Mouse (Mus musculus): Measurements from ENCODE around the gene Thap8. TPM values are rescaled to one million over a fixed set of nuclear protein-coding genes. Genes with fewer than 3 reads are reported as not detected.

Thap8 gene
- polyA plus RNA-seq, 1 experiment, result 0.26 TPM

DNA sequence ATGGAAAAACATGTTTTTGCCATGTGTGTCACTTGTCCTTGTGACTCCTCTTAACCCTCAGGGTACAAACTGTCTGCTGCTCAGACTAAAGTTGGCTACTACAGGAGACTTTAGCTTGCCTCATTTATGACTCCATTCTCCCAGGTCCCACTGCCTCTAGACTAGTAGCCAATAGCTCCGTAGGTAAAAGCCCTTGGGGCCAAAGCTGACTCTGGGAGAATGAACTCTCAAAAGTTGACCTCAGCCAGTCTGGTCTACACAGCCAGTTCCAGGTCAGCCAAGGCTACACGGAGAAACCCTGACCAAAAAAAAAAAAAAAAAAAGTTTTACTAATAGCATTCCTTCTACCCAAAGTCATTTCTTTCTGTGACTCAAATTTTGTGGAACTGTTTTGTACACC, 983 bp upstream of the Thap8 start:
- no peak for TF ChIP-seq GATA1 (IDR thresholded peaks at IDR 0.05; ENCODE audit: low read length)

DNA sequence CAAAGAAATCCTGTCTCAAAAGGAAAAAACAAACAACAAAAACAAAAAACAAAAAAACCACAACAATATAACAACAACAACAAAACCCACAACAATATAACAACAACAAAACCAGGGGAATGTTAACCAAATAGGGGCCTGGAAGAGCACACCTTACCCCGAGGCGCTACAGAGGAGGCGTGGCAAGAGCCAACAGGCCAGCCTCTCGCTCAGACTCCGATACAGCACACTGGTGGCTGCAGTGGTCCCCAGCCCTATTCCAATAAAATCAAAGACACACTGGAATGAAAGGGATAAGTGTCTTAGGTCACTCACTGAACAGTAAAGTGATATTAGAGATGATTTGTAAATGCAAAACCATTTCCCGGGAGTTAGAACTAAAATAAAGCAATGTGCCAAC, 358 bp upstream of the Thap8 start:
- TF ChIP-seq GATA1 (IDR thresholded peaks at IDR 0.05; ENCODE audit: low read length), result no peak

DNA sequence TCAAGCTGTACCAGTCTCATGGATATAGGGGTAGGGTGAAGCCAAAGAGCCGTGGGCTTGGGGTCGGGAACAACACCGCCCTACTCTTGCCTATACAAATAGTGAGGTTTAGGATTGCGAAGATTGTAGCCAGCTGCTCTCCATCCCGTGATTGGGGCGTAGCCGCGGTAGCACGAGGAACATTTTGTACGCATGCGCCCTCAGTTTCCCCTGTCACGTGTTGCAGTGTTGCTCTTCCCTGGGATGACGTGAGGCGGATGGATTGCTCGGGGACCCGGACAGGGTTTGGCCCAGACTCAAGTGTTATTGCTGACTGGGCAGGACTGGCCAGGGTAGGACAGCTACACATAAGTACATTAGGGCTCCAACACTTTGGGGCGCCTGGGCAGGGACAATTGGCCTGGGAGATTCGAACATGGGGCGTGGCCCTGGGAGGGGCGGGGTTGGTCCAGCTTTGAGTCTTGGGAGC, 810 bp downstream of the Thap8 start:
- no peak for TF ChIP-seq GATA1 (IDR thresholded peaks at IDR 0.05; ENCODE audit: low read length)

DNA sequence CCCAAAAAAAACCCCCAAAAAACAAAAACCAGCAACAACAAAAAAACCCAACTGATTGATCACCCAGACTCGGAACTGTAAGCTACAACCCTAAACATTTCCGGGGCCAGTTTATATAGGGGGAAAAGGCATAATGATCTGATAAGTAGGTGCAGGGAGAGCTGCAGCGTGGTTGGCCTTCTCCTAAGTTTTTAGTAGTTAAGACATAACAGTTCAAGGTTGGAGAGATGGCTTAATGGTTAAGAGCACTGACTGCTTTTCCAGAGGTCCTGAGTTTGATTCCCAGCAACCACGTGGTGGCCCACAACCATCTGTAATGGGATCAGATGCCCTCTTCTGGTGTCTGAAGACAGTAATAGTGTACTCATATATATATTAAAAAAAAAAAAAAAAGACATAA, 1.6 kb downstream of the Thap8 start:
- TF ChIP-seq GATA1 (IDR thresholded peaks at IDR 0.05; ENCODE audit: low read length), result no peak

DNA sequence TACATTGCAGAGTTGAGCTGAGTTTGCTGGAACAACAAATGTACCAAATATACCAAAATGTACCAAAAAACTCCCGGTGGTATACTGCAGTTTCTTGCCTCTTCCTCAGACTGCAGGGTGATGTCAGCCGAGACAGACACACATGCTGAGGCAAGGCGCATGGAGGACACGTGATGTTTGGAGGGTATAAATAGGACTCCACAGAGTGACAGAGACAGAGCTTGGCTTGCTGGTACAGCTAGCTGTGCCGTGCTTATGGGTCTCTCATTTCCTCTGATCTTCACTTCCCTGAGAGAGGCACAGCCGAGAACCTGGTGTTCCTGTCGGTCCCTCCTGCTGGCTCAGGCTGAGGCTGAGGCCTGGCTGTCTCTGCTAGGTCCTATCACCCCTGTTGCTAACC, 2.8 kb downstream of the Thap8 start:
- TF ChIP-seq GATA1 (IDR thresholded peaks at IDR 0.05; ENCODE audit: low read length), result no peak

DNA sequence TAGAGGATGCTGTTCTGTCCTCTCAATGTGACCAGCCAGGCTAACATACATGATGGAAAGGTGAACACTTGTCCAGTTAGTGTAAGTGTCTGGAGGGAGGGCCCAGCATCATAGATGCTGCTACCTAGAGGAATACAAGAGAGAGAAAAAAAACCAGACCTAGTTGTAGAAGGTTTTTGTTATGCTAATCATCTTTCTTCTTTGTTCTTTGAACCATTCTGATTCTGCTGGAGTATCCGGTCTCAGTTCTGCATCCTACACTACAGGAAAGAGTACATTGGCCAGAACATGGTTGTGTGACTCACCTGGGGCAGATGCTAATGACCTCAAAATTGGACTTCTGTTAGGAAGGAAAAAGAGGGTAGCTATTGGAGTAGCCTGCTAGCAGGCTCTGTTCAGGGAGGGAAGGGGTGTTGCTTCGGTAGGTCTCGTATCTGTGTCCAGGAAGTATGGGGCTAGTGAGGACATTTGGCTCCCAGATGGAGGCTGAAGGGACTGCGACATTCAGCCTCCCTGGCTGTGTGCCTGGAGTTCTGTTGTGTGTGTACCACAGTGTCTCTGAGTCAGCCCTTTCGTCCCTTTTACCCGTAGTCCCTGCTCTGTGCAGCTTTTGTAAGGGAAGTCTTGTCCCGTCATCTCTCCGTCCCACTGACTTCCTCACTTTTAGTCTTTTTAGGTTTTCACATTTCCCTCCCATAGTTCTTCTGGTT, 7.0 kb downstream of the Thap8 start:
- no peak for TF ChIP-seq GATA1 (IDR thresholded peaks at IDR 0.05; ENCODE audit: low read length)

DNA sequence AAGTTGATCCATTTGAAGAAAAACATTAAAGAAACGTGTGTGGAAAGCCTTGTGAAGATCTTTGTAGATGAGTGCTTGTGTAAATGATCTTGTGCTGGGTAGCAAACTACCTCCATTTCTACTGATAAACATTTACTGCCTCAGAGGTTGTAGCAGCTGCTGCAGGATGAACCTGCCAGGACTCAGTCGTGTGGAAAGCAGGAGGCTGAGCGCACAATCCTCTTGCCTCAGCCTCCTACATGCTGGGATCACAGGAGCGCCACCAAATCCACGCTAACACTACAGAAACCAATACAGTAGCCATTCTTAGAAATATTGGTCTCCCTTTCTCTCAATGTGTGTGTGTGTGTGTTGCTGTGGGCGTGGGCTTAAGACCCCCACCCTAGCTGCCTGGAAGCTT, 8.2 kb downstream of the Thap8 start:
- TF ChIP-seq GATA1 (IDR thresholded peaks at IDR 0.05; ENCODE audit: low read length), result no peak

DNA sequence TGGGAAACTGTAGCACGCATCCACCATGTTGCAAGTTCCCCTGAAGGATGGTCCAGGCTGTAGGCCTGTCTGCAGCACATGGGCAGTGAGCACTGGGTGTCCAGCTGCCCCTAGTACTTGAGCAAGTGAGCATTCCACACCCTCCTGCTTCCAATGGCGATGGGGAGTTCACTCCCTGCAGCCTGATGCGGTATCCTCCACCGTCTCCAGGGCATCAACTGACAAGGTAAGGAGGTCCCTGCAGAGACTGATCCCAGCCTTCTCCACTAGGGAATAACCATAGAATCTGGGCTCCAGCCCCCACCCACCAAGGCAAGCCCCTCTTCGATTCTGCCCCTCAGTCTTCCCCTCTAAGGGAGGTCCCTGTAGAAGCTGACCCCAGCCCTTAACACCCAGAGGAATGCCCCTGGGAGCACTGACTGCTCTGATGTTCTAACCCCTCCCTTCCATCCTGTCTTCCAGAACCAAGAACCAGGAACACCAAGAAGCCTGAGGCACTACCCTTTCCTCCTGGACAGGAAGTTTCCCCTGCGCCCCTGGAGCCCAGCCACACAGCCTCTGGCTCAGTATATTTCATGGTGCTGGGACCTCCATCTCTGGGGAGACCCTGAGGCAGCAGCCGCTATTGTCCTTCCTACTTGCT, 9.3 kb downstream of the Thap8 start:
- no peak for TF ChIP-seq GATA1 (IDR thresholded peaks at IDR 0.05; ENCODE audit: low read length)

DNA sequence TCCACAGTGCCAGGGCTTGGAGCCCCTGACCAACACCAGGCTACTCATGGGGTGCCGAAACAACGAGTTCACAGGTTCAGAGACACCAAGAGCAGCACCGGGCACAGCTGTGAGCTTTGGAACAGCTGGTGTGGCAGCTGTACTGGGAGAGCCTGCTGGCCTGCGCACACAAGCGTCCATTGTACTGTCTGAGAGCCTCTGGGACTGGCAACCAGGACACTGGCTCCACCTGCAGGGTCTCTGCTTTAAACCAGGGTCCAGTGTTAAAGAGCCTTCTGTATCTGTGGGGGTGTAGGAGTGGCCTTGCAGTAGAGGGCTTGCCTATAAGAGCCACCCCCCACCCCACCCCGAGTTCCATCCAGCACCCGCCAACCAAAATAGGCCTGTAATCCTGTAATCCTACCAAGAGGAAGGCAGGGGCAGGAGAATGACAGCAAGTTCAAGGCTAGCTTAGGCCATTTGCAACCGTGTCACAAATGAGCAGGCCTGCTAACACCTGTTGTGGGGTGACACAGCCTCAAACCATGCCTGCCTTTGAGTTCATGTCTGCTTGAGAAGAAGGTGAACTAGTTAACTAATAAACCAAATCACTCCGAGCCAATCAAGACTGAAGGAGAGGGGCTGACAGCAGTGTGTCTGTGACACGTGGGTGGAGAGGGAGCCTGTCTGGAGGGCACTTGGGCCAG, 10.0 kb downstream of the Thap8 start:
- no peak for TF ChIP-seq GATA1 (IDR thresholded peaks at IDR 0.05; ENCODE audit: low read length)

DNA sequence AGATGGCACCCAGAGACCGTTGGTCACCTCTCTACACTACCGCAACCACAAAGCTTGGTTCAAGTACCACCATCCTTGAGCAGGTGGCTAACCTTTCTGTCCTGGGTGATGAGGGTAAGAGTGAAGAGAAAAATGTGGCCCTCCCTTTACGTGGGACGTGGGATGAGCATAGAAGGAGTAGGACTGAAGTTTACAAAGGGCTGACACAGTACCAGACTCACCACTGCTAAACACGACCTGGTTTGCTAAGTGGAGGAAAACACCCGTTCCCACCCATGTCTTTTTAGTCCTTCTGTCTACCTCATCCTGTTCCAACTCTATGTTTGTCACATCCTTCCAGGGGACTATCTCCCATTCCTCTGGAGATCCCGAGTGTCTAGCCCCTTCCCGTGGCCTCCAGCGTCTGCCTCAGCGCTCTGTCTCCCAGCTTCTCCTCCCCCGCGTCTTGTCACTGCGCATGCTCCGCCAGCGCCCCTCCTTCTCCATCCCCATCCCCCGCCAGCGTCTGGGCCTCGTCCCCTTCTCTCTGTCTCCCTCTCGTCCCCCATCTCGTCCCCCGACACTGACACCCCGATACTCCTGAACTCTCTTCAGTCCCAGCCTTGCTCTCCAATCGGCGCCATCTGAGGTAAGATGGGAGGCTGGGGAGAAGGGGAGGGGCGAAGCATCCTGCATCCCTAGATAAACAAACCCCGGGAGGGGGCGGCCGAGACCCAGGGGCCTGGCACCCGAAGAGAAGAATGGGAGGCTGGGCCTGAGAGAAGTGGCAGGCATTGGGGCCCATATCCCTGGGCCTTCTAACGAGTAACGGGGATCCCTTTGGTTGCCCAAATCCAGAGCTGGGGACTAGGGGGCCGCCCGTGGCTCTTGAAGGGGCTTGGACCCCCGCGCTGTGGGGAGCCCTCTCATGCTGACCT, 11.6 kb downstream of the Thap8 start, which contains the start of gene Clip3:
TSS of gene Clip3 (plus strand) at position 514 of the 917 bp plus-strand sequence.
- TF ChIP-seq GATA1 (IDR thresholded peaks at IDR 0.05; ENCODE audit: low read length), result no peak

DNA sequence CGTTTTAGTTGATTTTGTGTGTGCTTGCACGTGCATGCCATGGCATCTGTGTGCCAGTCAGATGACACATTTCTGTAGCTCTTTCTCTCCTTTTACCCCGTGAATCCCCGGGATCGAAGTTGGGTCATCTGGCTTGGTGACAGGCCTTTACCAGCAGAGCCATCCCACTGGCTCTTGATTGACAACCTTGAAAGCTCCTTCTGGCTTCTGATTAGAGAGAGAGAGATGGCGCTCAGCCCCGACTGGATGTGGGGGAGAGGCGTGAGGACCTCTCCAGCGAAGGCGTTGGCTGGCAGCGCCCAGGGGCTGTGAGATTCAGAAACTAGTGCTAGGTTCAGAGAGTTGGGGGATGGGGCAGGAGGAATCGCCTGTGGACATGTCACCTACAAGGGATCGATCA, 13.9 kb downstream of the Thap8 start:
- TF ChIP-seq GATA1 (IDR thresholded peaks at IDR 0.05; ENCODE audit: low read length), result no peak

DNA sequence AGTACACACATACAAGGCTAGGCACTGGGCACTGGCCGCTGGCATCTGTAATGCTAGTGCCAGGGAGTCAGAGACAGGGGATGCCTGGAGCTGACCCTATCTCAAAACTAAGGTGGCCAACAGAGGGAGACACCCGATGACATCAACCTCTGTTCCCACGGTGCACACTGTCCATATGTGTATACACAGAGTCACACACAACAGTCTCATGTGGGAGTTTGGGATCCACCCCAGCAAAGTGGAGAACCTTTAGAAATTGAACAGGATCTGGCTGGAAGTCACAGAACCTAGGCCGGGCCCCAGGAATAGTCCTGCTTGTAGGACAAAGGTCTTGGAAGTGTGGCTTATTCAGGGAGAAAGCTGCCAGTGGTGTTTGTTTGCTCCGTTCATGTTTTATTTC, 14.4 kb downstream of the Thap8 start:
- TF ChIP-seq GATA1 (IDR thresholded peaks at IDR 0.05; ENCODE audit: low read length), result no peak

DNA sequence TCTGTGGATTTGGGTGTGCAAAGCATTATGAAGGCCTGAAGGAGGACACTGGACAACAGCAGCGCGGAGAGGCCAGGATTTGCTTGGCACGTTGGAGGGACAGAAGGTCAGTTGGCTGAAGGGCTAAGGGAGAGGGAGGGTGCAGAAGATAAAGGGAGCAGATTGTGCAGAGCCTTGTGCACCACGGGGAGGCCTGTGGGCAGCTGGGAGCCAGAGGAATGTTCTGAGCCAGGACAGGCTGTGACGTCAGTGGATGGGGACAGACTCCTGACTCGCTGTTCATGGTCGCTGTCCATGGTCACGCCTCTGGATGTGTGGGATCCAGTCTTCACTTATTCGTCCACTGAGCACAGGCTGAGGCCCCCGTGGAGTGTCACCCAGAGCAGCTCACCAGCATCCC, 15.2 kb downstream of the Thap8 start:
- no peak for TF ChIP-seq GATA1 (IDR thresholded peaks at IDR 0.05; ENCODE audit: low read length)

DNA sequence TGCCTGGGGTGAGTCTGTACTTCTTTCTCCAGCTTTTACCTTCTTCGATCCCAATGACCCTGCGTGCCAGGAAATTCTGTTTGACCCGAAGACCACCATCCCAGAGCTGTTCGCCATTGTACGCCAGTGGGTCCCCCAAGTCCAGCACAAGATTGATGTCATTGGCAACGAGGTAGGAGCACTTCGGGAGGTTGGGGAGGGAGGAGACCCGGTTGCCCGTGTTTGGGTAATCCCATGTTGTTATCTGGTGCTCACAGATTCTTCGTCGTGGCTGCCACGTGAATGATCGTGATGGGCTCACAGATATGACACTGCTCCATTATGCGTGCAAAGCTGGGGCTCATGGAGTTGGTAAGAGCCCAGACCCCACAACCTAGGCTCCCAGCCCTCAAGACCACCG, 16.9 kb downstream of the Thap8 start:
- no peak for TF ChIP-seq GATA1 (IDR thresholded peaks at IDR 0.05; ENCODE audit: low read length)

DNA sequence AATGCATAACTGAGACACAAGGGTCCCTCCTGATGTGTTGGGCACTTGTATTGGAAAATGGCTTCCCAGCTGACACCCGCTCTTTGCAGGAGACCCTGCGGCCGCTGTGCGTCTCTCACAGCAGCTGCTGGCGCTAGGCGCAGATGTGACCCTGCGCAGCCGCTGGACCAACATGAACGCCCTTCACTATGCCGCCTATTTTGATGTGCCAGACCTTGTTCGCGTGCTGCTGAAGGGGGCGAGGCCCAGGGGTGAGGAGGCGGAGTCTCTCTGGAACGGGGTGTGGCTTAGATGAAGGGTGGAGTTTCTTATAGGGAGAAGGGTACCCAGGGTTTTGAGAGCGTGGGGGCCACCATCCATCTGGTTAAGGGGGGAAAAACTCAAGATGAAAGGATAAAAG, 17.4 kb downstream of the Thap8 start:
- no peak for TF ChIP-seq GATA1 (IDR thresholded peaks at IDR 0.05; ENCODE audit: low read length)

DNA sequence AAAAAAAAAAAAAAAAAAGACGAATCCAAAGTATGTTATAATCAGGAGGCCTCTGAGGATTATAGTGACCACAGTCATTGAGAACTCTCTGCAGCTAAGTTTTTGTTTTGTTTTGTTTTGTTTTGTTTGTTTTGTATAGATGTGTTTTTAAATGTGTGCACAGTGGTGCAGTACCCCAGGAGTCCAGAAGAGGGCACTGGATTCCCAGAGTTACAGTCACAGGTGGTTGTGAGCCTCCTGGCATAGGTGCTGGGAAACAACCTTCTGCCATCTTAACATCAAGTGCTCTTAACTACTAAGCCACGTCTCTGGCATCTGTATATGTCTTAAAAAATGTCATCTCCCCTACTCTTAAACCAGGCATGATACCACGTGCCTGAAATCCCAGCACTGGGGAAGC, 21.0 kb downstream of the Thap8 start:
- TF ChIP-seq GATA1 (IDR thresholded peaks at IDR 0.05; ENCODE audit: low read length), result no peak

Data from G1E-ER4 (cell line).